In genomic region chr11:119051927-119052660, GRCm38 (mm10) we compare ENCODE assay signal across 9 mouse cellular contexts. TPM values are rescaled to one million over a fixed set of nuclear protein-coding genes. Genes with fewer than 3 reads are reported as not detected.
DNase-seq lines count a peak whose midpoint lies in the region; ATAC-seq and TF ChIP-seq lines count a peak whose summit lies in the region.
"Had no signal": no experiment of that assay in that cellular context is flagged by ENCODE, and none has a peak within 500 bp of the region (broad histone marks: within the 10 kb centered on the region; RNA-seq: fewer than 3 reads in every experiment).

No protein-coding gene starts in this region.

- H3K4me3 ChIP-seq in forebrain, embryonic 12.5 days (replicated peaks): no peak overlapping the region
- H3K4me3 ChIP-seq in intestine, embryonic 15.5 days (replicated peaks): no peak overlapping the region
- H3K4me3 ChIP-seq in midbrain, postnatal 0 days (ENCODE audit: low read depth, low read length): no peak overlapping the region

- peaks cover 83% of the 10 kb centered on the region for H3K27me3 ChIP-seq in forebrain, embryonic 12.5 days
- peaks cover 81% of the 10 kb centered on the region for H3K27me3 ChIP-seq in intestine, embryonic 15.5 days (replicated peaks)
- peaks cover 27% of the 10 kb centered on the region for H3K27me3 ChIP-seq in midbrain, postnatal 0 days (ENCODE audit: insufficient read depth, low read length)

- H3K4me1 ChIP-seq in forebrain, embryonic 12.5 days: peaks cover 57% of the 10 kb centered on the region
- H3K4me1 ChIP-seq in intestine, embryonic 15.5 days (replicated peaks): peaks cover 52% of the 10 kb centered on the region
- peaks cover 25% of the 10 kb centered on the region for H3K4me1 ChIP-seq in midbrain, postnatal 0 days (ENCODE audit: insufficient read depth, low read length)

- H3K36me3 ChIP-seq in forebrain, embryonic 12.5 days (replicated peaks): no peaks in the 10 kb centered on the region
- no peaks in the 10 kb centered on the region for H3K36me3 ChIP-seq in intestine, embryonic 15.5 days
- no peaks in the 10 kb centered on the region for H3K36me3 ChIP-seq in midbrain, postnatal 0 days (ENCODE audit: insufficient read depth, low read length)
- H3K36me3 ChIP-seq: liver, embryonic 13.5 days had no signal

- peak; percentile 84 for TF ChIP-seq CTCF in midbrain, postnatal 0 days (IDR thresholded peaks at IDR 0.05)

- H3K9ac ChIP-seq in forebrain, embryonic 12.5 days: no peak overlapping the region
- H3K9ac ChIP-seq in intestine, embryonic 15.5 days: no peak overlapping the region
- peak overlapping the region; percentile 54; the same call in 1 of the 2 replicates for H3K9ac ChIP-seq in midbrain, postnatal 0 days (replicated peaks; ENCODE audit: low read length, poor library complexity, severe bottlenecking)
- H3K9ac ChIP-seq: liver, embryonic 13.5 days had no signal

- no peak overlapping the region for H3K4me2 ChIP-seq in forebrain, embryonic 12.5 days
- peak overlapping the region; percentile 85; the same call in 1 of the 2 replicates for H3K4me2 ChIP-seq in intestine, embryonic 15.5 days (replicated peaks)
- H3K4me2 ChIP-seq in midbrain, postnatal 0 days (ENCODE audit: low read depth, low read length, poor library complexity, severe bottlenecking): peak overlapping the region; percentile 98; the same call in 1 of the 2 replicates

- 3% methylated on average over 15 of the region's 15 CpGs for WGBS in forebrain, embryonic 12.5 days
- WGBS in intestine, embryonic 15.5 days: 6% methylated on average over 15 of the region's 15 CpGs
- 5% methylated on average over 15 of the region's 15 CpGs for WGBS in midbrain, postnatal 0 days

- no peaks in the 10 kb centered on the region for H3K9me3 ChIP-seq in forebrain, embryonic 12.5 days
- no peaks in the 10 kb centered on the region for H3K9me3 ChIP-seq in intestine, embryonic 15.5 days
- no peaks in the 10 kb centered on the region for H3K9me3 ChIP-seq in midbrain, postnatal 0 days (ENCODE audit: low read length)
- H3K9me3 ChIP-seq: liver, embryonic 13.5 days had no signal

- intact Hi-C loops in left cerebral cortex, postnatal 25 days (cut with DNase I): loop anchor here (2.0 kb wide), 1 partner anchor 139 kb away; no protein-coding TSS in a partner anchor
- intact Hi-C loops in left cerebral cortex, postnatal 36 days (cut with DNase I): loop anchor here (5.0 kb wide), 1 partner anchor 135 kb away; no protein-coding TSS in a partner anchor

- peak; percentile 49 to 68 for DNase-seq in left cerebral cortex, postnatal 25 days (ENCODE audit: low spot score in 2 of 2)
- no peak for DNase-seq in left cerebral cortex, postnatal 36 days (ENCODE audit: low spot score in 2 of 2)
- peak; percentile 67 for DNase-seq in NIH3T3 (ENCODE audit: low read depth)
- peak; percentile 79 for DNase-seq in midbrain, postnatal 0 days (ENCODE audit: low spot score)
- DNase-seq in urinary bladder, postnatal 10 days (ENCODE audit: low spot score): no peak
- DNase-seq: liver, embryonic 13.5 days had no signal

- H3K27ac ChIP-seq in forebrain, embryonic 12.5 days: peak overlapping the region; percentile 92; the same call in 1 of the 2 replicates
- H3K27ac ChIP-seq in intestine, embryonic 15.5 days: 0 out of 2 replicates have a peak overlapping the region, but pooled peaks have one; percentile 67
- peak overlapping the region; percentile 92; the same call in 1 of the 2 replicates for H3K27ac ChIP-seq in midbrain, postnatal 0 days (ENCODE audit: low read depth, low read length)
- H3K27ac ChIP-seq: liver, embryonic 13.5 days had no signal

- no peak for ATAC-seq in forebrain, embryonic 12.5 days (ENCODE audit: low FRiP score)
- no peak for ATAC-seq in intestine, embryonic 15.5 days
- no peak for ATAC-seq in midbrain, postnatal 0 days (ENCODE audit: low FRiP score)
- ATAC-seq in megakaryocyte-erythroid progenitor cell, adult 5-6 weeks (replicated peaks; ENCODE audit: low FRiP score, low TSS enrichment, poor library complexity, severe bottlenecking): no peak

RNA-seq across cellular contexts. Expression of gene Cbx8, which starts 11.3 kb away (rescaled TPM):
- total RNA-seq in left cerebral cortex, postnatal 25 days (2021): 10 to 100 TPM; 12.9 to 17.7 TPM
- total RNA-seq in left cerebral cortex, postnatal 36 days (2021): 10 to 100 TPM; 12.3 to 16.0 TPM
- polyA plus RNA-seq in forebrain, embryonic 12.5 days (2016; fragmentation: Nextera tagmentation; extraction: Ambion mirVana): 11.5 and 11.7 TPM in 2 replicates
- 7.4 and 7.9 TPM in 2 replicates for polyA plus RNA-seq in intestine, embryonic 15.5 days (2015; fragmentation: Nextera tagmentation; extraction: Ambion mirVana)
- 14.9 and 15.5 TPM in 2 replicates for total RNA-seq in midbrain, postnatal 0 days (2014; rRNA removed)
- polyA plus RNA-seq in midbrain, postnatal 0 days (2015; fragmentation: Nextera tagmentation; extraction: Ambion mirVana): 6.8 and 7.6 TPM in 2 replicates
- total RNA-seq in megakaryocyte-erythroid progenitor cell, adult 5-6 weeks (2014; fragmentation: Nextera tagmentation): 1.3 and 2.2 TPM in 2 replicates
- total RNA-seq in megakaryocyte-erythroid progenitor cell, adult 5-6 weeks (2017): 0.70 and 1.2 TPM in 2 replicates

RNA-seq across cellular contexts. Expression of gene Cbx2, which starts 29.3 kb away (rescaled TPM):
- total RNA-seq in left cerebral cortex, postnatal 25 days (2021): 1 to 10 TPM; 2.6 to 3.0 TPM
- 1 to 10 TPM; 2.6 to 2.7 TPM for total RNA-seq in left cerebral cortex, postnatal 36 days (2021)
- polyA plus RNA-seq in forebrain, embryonic 12.5 days (2016; fragmentation: Nextera tagmentation; extraction: Ambion mirVana): 84.2 and 89.3 TPM in 2 replicates
- 24.8 and 27.0 TPM in 2 replicates for polyA plus RNA-seq in intestine, embryonic 15.5 days (2015; fragmentation: Nextera tagmentation; extraction: Ambion mirVana)
- 9.6 and 10.6 TPM in 2 replicates for total RNA-seq in midbrain, postnatal 0 days (2014; rRNA removed)
- polyA plus RNA-seq in midbrain, postnatal 0 days (2015; fragmentation: Nextera tagmentation; extraction: Ambion mirVana): 5.6 and 6.7 TPM in 2 replicates
- 9.7 and 10.4 TPM in 2 replicates for total RNA-seq in megakaryocyte-erythroid progenitor cell, adult 5-6 weeks (2014; fragmentation: Nextera tagmentation)
- total RNA-seq in megakaryocyte-erythroid progenitor cell, adult 5-6 weeks (2017): 6.2 and 6.4 TPM in 2 replicates

RNA-seq across cellular contexts. Expression of gene Cbx4, which starts 33.9 kb away (rescaled TPM):
- total RNA-seq in left cerebral cortex, postnatal 25 days (2021): 10 to 100 TPM; 59.5 to 66.2 TPM
- 10 to 100 TPM; 60.9 to 68.6 TPM for total RNA-seq in left cerebral cortex, postnatal 36 days (2021)
- 12.7 and 14.5 TPM in 2 replicates for polyA plus RNA-seq in forebrain, embryonic 12.5 days (2016; fragmentation: Nextera tagmentation; extraction: Ambion mirVana)
- polyA plus RNA-seq in intestine, embryonic 15.5 days (2015; fragmentation: Nextera tagmentation; extraction: Ambion mirVana): 10.7 and 11.2 TPM in 2 replicates
- 48.6 and 53.4 TPM in 2 replicates for total RNA-seq in midbrain, postnatal 0 days (2014; rRNA removed)
- polyA plus RNA-seq in midbrain, postnatal 0 days (2015; fragmentation: Nextera tagmentation; extraction: Ambion mirVana): 30.5 TPM in 2 replicates
- 5.2 and 5.4 TPM in 2 replicates for total RNA-seq in megakaryocyte-erythroid progenitor cell, adult 5-6 weeks (2014; fragmentation: Nextera tagmentation)
- total RNA-seq in megakaryocyte-erythroid progenitor cell, adult 5-6 weeks (2017): 3.9 and 11.6 TPM in 2 replicates

Comparison
In these comparisons a context has a peak if more than half of its experiments do, and no peak if none do; other contexts are left out.
1. DNase-seq: peak in left cerebral cortex, postnatal 25 days (2 of 2), NIH3T3 (single experiment) and midbrain, postnatal 0 days (single experiment); none in left cerebral cortex, postnatal 36 days (0 of 2) and urinary bladder, postnatal 10 days (single experiment).
2. Peak in every context shown above with its lines, with median percentiles within 50 percentile points of each other: H3K27ac ChIP-seq.